Mouse (Mus musculus) liver, adult 2 months (tissue): ENCODE measurements around the gene Ropn1. TPM values are rescaled to one million over a fixed set of nuclear protein-coding genes. Genes with fewer than 3 reads are reported as not detected.
"Not testable (repeated sequence)": the region's sequence is repeated elsewhere in the genome, so short reads cannot be mapped to it uniquely, and the experiment has no call there.

Source experiments
- DNase-seq: peaks from one replicate; pipeline ENCODE4 v3.0.0-alpha.2; 2011; ENCODE audit warnings: low read depth, low spot score; ENCODE audit errors: extremely low read depth
- H3K27ac ChIP-seq: fragments of 200-500 bp; replicated peaks from 2 replicates; pipeline ENCODE4 v1.5.1; 2012; ENCODE audit warnings: low read depth, mild to moderate bottlenecking, control low read depth, inconsistent platforms, low read length; ENCODE audit not compliant: insufficient read depth
- H3K27me3 ChIP-seq: fragments of 200-500 bp; 2 replicates; pipeline ENCODE4 v1.6.1; 2012; ENCODE audit warnings: mild to moderate bottlenecking, moderate library complexity, low read length, inconsistent platforms; ENCODE audit not compliant: control insufficient read depth, insufficient read depth
- H3K36me3 ChIP-seq: fragments of 200-500 bp; 2 replicates; pipeline ENCODE4 v1.6.1; 2012; ENCODE audit warnings: low read length, inconsistent platforms; ENCODE audit not compliant: control insufficient read depth, insufficient read depth
- H3K4me1 ChIP-seq: fragments of 200-500 bp; 2 replicates; pipeline ENCODE4 v1.6.1; 2011; ENCODE audit warnings: low read length; ENCODE audit not compliant: control insufficient read depth, insufficient read depth
- H3K4me3 ChIP-seq: fragments of 200-500 bp; 2 replicates; pipeline ENCODE4 v1.5.1; 2011; ENCODE audit warnings: low read depth, mild to moderate bottlenecking, control low read depth, low read length, moderate library complexity; ENCODE audit not compliant: insufficient read depth
- H3K79me2 ChIP-seq: fragments of 200-500 bp; 2 replicates; pipeline ENCODE4 v1.6.1; 2012; ENCODE audit warnings: inconsistent platforms, mild to moderate bottlenecking, low read length, moderate library complexity; ENCODE audit not compliant: control insufficient read depth, insufficient read depth
- H3K9ac ChIP-seq: fragments of 200-500 bp; 2 replicates; pipeline ENCODE4 v1.6.1; 2012; ENCODE audit warnings: low read depth, mild to moderate bottlenecking, control low read depth, inconsistent platforms, low read length
- CTCF ChIP-seq: fragments of 200-500 bp; IDR thresholded peaks from 2 replicates; pipeline ENCODE4 v1.5.1; 2011; ENCODE audit warnings: low read depth, low read length, control low read depth
- POLR2A ChIP-seq: fragments of 200-500 bp; IDR thresholded peaks from 2 replicates; pipeline ENCODE4 v1.6.1; 2011; ENCODE audit warnings: low read length, control low read depth; ENCODE audit not compliant: insufficient read depth; ENCODE audit errors: extremely low read depth
- WGBS: fragments of 180-500 bp; shearing (Covaris S2); methylation state at CpG from one replicate; pipeline ENCODE4 v1.1.7; 2018; 5-methylcytosine and 5-hydroxymethylcytosine counted together
- polyA plus RNA-seq: library from polyadenylated mRNA; depleted of rRNA; stranded (reverse); fragments of >200 nt; gene quantifications from 2 replicates; pipeline ENCODE4 v1.2.3, GENCODE M21; 2012
- total RNA-seq: library from RNA; depleted of rRNA; stranded (reverse); fragments of >200 nt; gene quantifications from 2 replicates; pipeline ENCODE4 v1.2.3, GENCODE M21; 2014

The Ropn1 gene
- total and polyA plus RNA-seq, 2 experiments: not detected

DNA sequence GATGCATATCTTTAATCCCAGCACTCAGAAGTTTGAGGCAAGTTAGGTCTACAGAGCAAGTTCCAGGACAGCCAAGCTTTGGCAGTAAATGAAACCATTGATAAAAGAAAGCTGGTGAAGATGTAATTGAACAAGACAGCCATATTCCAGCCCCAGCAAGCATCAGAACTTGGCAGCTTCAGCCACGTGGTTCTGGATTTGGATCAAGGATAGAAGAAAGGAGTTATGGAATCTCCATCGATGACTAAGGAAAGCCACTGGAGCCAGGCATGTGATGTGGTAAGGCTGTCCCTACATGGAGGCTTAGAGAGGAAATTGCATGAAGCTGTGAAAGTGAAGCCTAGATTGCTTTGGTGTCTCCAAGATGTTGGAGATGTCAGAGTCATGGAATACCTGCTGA is 35.7 kb upstream of the Ropn1 start:
- H3K36me3 ChIP-seq: no peaks in the 10 kb centered on the region
- TF ChIP-seq CTCF: no peak
- no peak for TF ChIP-seq POLR2A
- no peak overlapping the region for H3K27ac ChIP-seq
- WGBS: 80% methylated on average over 2 of the region's 2 CpGs
- H3K4me3 ChIP-seq: no peak overlapping the region
- H3K9ac ChIP-seq: no peak overlapping the region
- no peaks in the 10 kb centered on the region for H3K79me2 ChIP-seq
- no peaks in the 10 kb centered on the region for H3K27me3 ChIP-seq
- no peaks in the 10 kb centered on the region for H3K4me1 ChIP-seq
- DNase-seq: no peak

DNA sequence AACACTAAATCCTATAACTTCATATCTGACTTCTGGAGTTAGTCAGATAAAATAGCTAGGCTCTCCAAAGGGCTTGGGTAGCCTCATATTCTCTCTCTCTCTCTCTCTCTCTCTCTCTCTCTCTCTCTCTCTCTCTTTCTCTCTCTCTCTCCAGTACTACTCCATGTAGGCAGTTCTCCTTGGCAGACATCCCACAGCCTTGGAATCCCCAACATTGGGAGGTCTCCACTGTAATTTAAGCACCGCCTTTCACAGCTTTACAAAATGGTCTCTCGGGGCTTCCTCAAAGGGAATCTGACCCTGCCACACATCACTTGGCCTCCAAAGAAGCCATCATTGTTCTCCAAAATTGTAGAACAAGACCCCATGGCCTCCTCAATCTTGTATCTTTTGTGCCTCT is 22.1 kb upstream of the Ropn1 start:
- no peak overlapping the region for H3K4me3 ChIP-seq
- no peak overlapping the region for H3K9ac ChIP-seq
- no peak for DNase-seq
- 96% methylated on average over 2 of the region's 2 CpGs for WGBS
- no peaks in the 10 kb centered on the region for H3K79me2 ChIP-seq
- H3K36me3 ChIP-seq: no peaks in the 10 kb centered on the region
- no peak overlapping the region for H3K27ac ChIP-seq
- no peaks in the 10 kb centered on the region for H3K27me3 ChIP-seq
- no peak for TF ChIP-seq POLR2A
- no peak for TF ChIP-seq CTCF
- H3K4me1 ChIP-seq: no peaks in the 10 kb centered on the region

DNA sequence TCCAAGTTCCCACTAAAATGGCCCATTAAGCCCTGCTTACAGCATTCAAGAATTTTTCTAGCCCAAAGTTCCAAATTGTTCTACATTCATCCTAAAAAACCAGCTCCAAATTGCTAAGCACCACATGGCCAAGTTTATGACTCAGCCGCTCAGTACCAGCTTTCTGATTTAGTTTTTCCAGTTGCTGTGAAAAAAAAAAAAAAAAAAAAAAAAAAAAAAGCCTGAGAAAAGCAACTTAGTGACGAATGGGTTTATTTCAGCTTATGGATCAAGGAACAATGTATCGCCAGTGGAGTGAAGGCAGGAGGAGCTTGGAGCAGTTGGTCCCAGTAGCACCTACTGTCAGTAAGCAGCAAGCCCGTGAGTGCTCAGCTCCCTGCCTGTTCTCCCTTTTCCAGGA is 21.3 kb upstream of the Ropn1 start:
- no peaks in the 10 kb centered on the region for H3K36me3 ChIP-seq
- H3K4me3 ChIP-seq: no peak overlapping the region
- WGBS: 82% methylated on average over 4 of the region's 4 CpGs
- H3K9ac ChIP-seq: no peak overlapping the region
- no peak for DNase-seq
- H3K27ac ChIP-seq: no peak overlapping the region
- no peaks in the 10 kb centered on the region for H3K27me3 ChIP-seq
- no peaks in the 10 kb centered on the region for H3K4me1 ChIP-seq
- no peak for TF ChIP-seq CTCF
- TF ChIP-seq POLR2A: no peak
- H3K79me2 ChIP-seq: no peaks in the 10 kb centered on the region

GRCm38 (mm10) chr16:34635557-34635956 is 14.2 kb upstream of the Ropn1 start:
- TF ChIP-seq POLR2A: no peak
- no peak for TF ChIP-seq CTCF
- Histone ChIP-seq H3K27ac (no peak overlapping the region), H3K4me3 (no peak overlapping the region), H3K9ac (no peak overlapping the region), H3K27me3 (no peaks in the 10 kb centered on the region), H3K4me1 (no peaks in the 10 kb centered on the region), H3K79me2 (no peaks in the 10 kb centered on the region), H3K36me3 (no peaks in the 10 kb centered on the region)
- 76% methylated on average over 3 of the region's 3 CpGs for WGBS
- DNase-seq: no peak

DNA sequence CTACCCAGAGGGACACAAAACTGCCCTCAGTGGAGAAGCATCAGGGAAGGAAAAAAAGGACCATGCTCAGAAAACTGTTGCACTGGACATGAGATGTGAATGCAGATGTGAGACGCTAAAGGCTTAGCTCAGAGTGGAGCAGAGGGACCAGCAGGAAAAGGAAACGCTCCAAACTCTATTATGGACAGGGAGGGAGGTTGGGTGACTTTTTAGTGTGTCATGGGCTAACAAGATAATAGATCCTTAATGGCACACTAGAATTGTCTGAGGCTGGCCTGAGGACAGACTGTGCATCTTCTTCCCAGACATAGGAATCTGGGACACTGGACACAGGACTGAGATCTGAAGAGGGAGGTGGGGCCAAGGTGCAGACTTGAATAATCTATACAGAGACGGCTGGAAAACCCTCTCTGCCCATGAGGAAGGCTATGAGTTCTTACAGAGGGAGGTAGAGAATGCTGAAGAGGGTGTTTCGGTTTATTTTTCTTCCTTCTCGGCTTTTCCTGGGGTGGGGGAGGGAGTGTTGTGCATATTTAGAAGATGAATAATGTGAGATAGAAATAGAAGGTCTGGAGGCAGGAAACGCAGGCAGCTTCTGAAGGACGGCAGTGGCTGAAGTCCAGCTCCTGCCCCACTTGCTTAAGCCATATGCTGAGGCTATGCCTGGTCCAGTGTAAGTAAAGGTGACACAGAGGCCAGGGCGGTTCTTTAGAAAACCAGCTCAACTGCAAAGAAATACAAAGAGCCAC is 6.0 kb upstream of the Ropn1 start:
- DNase-seq: no peak
- Histone ChIP-seq H3K9ac (no peak overlapping the region), H3K27me3 (no peaks in the 10 kb centered on the region), H3K79me2 (no peaks in the 10 kb centered on the region), H3K4me1 (no peaks in the 10 kb centered on the region), H3K36me3 (no peaks in the 10 kb centered on the region), H3K27ac (no peak overlapping the region), H3K4me3 (no peak overlapping the region)
- no peak for TF ChIP-seq CTCF
- TF ChIP-seq POLR2A: no peak
- WGBS: 61% methylated on average over 8 of the region's 8 CpGs

- no peak for TF ChIP-seq CTCF
- TF ChIP-seq POLR2A: no peak
- Histone ChIP-seq H3K4me3 (no peak overlapping the region), H3K4me1 (no peaks in the 10 kb centered on the region), H3K27ac (no peak overlapping the region), H3K36me3 (no peaks in the 10 kb centered on the region), H3K27me3 (no peaks in the 10 kb centered on the region; the same call in 1 of the 2 replicates), H3K79me2 (no peaks in the 10 kb centered on the region), H3K9ac (no peak overlapping the region)
- WGBS: 89% methylated on average over 5 of the region's 5 CpGs
- no peak for DNase-seq
These were observed 3.3 kb downstream of the Ropn1 start for GRCm38 (mm10) chr16:34653023-34653422.

- H3K4me3 ChIP-seq, H3K36me3 ChIP-seq, H3K79me2 ChIP-seq, H3K27ac ChIP-seq, H3K9ac ChIP-seq, H3K4me1 ChIP-seq, H3K27me3 ChIP-seq: not testable (repeated sequence)
- WGBS: 6% methylated on average over 16 of the region's 16 CpGs
- peak; percentile 4 for DNase-seq
These were observed 7.8 kb downstream of the Ropn1 start for GRCm38 (mm10) chr16:34657566-34657965.
